Mouse (Mus musculus) 3134 (cell line): ENCODE data around the gene Slc25a22.
A peak's percentile ranks its signal among the peaks of the same experiment; 100 is the strongest.

Source experiments
- DNase-seq: peaks from one replicate; pipeline ENCODE4 v3.0.0-alpha.2; 2011; ENCODE audit warnings: low spot score; ENCODE audit not compliant: insufficient read length; ENCODE audit errors: extremely low read depth

The Slc25a22 gene

DNA sequence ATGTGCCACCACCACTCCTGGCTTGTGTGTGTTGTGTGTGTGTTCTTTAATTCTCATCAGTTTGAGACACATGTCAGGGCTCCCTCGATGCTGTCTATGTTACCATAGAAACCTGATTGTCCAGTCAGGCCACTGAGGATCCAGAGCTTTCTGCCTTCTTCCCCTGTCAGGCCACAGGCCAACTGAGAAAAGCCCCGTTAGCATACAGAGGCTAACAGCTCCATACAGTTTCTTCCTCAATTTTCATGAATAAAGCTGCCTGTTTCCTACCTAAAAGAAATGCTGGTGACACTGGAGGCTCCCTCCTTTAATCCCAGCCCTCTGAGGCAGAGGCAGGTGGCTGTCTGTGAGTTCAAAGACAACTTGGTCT lies 1.2 kb downstream of the Slc25a22 start:
- no peak for DNase-seq

DNA sequence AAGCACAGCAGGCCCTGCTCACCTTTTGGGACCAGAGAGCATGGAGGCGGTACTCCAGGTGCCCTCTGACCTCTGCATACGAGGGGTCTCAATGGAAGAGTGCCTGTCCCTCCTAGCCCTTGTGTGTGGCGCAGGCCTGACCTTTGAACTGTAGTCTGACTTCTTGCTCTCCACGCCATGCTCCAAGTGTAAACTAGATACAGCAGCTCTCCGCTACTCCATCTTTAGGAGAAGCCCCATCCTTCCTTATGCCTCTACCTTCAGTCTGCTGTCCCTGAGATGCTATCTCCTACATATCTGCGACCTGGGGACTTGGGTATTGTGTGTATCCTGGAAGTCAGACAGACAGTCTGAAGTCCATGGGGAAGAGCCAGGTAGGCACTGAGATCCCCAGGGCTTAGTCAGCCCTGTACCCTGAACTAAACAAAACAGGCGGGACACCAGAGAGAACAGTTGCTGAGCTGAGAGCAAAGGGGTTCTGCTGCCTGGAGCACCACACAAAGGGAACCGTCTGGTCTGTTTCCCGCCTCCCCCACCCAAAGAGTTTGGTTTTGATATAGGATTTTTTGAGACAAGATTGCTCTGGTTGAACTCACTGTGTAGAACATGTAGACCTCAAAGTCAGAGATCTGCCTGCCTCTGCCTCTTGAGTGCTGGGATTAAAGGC lies 1.7 kb downstream of the Slc25a22 start:
- no peak for DNase-seq

DNA sequence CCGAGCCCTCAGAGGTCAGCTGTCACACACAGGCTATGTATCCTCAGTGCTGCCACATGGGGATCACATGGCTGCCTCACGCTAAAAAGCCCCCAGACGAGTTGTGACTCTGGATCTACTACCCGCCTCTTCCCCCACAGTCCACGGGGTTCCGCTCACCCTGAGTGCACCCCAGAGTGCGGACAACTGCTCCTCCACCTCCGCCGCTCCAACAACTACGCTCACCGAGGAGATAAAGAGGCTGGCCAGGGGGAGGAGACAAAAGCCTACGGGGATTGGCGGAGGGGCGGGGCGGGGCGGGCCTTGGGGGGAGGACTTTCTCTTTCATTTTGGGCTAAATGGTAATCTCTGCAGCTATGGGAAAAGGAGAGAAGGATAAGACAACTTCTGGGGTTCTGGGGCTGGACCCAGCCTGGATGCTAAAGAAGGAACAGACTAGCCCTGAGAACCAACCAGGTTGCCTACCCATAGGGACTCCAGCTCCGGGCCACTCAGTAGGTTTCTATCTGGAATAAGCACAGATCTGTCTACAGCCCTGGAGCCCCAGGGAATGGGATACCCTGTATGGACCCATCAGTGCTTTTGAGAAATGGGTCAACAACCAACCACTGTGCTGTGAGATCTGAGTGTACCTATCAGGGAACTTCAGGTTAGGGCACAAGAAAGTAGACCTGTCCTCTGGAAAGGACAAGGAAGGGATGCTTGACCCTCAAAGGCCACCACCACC lies 2.4 kb downstream of the Slc25a22 start:
- peak; percentile 64 for DNase-seq

DNA sequence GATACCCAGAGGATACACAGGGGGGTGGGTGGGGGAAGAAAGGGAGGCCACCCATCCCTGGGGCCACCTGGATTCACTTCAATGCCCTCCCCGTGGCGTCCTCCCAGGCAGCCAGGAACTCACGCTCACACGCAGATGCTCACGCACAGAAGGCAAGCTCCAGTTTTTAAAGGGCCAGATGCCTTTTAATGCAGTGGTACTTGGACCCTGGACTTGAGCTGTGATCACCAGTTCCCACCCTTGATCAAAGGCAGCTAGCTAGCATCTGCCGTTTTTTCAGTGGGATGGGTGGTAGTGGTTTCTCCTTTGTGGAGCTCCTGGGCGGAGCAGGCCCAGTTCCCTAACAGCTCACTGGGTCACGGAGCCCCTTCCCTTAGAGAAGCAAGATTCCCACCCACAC lies 3.2 kb downstream of the Slc25a22 start:
- no peak for DNase-seq

DNA sequence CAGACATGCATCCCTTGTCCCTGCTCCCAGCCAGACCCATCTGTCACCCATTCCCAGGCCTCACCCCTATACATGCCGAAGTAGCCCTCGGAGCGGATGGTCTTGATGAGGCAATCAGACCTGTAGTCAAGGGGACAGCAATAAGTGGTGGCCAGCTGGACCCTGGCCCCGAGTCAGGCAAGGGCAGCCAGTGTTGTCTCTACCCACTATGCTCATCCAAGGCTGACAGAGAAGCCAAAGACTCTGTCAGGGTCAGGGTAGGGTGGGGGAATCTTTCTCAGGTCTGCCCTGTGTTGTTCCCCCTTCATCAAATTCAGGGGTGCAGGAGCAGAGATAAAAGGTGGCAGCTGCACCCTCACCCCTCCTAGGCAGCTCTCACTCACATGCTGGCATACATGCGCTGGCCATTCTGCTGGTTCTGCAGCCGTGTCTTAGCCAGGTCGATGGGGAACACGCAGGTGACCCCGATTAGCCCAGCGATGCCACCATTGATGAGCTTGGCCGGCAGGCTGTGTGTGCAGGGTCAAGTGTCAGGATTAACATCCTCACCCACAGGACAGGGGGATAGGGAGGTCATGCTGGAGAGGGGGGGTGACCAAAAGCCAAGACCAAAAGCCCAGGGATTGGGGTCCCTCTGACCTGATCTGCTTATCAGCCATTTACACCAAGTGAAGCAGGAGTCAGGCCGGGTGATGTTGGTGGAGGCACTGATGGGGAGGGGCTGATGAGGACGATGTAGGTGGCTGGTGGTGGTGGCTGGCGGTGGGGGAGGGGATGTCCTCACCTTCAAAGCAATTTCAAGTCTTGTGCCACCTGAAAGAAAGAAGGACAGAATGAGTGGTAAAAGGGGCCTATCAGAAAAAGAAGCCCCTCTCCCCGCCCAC lies 3.9 kb downstream of the Slc25a22 start:
- no peak for DNase-seq

DNA sequence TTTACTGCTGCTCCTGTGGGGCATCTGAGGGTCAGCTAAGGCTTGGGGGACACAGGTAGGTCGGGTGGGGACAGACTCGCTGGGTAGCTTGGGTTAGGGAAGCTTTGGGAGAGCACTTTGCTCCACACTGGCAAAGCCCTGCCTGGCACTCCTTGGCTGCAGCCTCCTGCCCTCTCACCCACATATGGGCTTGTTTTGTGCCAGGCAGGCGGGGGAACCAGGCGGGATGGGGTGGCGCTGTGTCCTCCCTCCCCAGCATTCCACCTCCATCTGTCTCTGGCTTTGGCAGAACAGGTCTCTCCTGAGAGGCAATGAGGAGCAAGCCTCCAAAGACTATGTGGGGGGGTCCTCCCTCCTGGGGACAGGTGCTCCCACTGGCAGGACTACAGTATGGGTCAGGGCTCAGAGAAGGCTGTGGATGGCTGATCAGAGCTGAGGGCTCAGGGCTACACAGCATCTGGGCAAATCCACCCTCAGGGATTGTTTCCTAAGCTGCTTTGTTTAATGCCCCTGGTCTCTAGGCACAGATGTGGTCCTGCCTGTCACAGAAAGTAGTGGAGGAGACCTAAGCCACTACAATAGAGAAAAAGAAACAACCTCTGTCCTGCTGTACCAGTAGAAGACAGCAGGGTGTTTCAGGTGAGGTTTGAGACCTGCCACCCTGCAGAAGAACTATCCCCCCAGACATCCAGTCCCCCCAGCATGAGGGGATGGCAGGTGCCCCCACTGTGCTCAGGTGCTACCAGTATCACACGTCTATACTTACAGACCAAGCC lies 4.8 kb downstream of the Slc25a22 start:
- no peak for DNase-seq

DNA sequence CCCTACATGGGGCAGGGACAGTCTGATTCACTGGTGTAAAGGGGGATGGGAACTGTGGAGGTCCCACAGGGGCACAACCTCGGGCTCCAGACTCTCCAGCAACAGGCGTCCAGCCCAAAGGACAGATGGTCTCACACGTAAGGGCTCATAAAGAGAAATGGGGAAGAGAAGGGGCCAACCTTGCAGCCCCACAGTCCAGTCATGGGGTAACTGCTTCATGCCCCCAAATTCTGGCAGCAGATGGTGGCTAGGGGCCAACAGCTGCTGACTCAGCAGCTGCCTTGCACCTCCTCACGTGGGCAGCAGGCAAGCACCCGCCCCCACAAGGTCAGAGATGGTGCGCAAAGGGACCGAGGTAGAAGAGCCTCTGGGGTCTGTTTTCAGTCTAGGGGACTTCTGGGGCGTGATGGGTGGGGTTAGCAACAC lies 5.5 kb downstream of the Slc25a22 start:
- no peak for DNase-seq

DNA sequence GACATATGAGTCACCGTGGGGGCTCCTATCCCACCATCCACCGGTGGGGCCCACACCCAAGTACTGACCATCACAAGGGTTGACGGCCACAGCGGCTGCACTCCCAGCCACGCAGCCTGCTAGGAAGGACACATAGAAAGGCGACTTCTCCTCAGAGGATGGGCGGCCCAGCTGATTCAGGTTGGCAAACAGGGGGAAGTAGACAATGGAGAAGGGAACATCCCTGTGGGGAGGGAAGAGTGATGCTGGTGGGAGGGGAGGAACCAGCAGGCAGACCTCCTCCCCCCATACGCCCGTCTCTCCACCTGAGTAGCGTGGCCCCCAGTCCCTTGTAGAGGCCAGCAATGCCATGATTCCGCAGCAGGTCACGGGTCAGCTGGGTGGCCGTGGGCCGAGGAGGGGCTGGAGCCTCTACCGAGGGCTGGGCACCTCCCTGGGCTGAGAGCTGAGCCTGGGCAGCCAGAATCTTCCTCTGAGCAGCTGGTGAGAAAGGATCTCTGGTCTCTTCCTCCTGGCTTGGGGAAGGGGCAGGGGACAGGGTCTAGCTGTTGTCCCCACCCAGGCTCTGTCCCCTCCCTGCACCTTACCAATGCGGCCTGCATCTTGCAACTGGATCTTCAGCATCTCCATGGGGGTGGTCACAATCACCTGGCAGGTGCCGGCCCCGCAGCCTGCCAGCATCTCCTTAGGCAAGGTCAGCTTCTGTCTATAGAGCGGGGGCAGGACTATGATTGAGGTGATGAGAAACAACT lies 6.1 kb downstream of the Slc25a22 start:
- no peak for DNase-seq

DNA sequence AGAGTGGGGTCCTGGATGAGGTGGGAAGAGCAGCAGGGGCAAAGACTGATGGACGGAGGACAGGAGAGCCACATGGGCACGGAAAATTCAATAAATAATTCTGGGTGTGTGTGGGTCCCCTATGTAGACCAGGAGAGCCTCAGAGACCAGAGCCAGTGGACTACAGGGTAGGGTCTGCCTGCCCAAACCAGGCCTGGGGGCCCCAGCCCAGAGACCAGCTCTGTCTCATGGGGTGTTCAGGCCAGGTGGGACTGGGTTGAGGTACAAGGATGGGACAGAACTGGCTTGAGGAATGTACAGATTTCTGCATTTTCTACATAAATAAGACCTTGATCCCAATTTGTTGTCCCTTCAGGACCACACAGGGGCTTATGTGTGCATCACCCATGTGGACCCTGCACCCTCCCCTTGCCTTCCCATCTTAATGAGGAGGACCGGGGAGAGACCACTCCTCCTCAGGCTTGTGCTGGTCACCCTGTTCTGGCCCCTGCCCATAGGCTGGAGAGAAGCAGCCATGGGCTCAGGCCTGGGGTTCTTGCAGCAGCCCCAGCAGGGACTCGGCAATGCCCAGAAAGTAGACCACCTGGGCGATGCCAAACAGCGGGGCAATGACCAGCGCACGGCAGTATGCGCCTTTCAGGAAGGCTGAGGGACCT lies 7.0 kb downstream of the Slc25a22 start:
- DNase-seq = no peak

DNA sequence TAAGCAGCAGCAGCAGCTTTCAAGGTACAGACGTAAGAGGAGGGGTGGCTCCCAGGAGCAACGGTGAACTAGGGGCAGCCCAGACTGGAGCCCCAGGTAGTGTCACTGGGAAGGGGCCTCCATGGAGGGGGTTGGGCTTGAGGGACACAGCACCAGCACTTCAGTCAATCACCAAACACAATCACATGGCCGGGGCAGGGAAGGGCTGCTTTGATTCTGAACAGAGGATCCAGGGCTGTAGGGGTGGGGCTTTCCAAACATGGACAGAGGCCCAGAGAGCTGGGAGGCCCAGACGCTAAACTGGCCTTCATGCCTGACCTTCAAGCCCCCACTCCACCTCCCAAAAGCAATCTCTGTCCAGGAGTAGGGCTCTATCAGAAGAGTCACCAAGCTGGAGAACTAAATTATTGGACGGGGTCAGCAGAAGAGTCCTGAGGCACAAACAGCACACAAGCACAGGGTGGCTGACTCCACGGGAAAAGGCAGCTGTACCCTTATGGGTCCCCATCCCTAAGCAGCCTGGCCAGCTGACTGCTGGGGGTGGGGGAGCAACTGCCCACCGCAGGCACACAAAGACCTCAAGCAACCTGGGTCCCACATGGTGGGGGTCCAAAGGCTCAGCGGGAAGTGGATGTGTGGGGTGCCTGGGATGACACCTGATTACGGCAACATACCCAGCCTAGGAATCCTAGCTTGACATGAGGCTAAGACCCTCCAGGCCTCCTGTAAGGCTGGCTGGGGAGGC lies 7.7 kb downstream of the Slc25a22 start:
- DNase-seq = no peak

DNA sequence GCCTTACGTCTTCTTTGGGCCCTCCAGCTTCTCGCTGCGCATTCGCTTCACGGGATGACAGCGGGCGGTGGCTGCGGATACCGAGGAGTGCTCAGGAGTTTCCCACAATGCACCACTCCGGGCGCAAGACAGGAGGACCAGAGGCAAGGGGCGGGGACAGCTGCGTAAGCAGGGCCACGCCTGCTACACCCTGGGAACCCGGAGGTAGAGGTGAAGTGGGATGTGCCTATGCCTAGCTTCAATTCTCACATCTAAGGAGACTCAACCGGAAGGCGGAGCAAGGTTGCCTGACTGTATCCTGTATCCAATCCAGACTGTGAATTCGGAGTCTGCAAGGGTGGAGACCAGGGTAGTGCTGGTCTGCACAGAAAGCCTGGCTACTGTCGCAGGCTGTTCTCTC lies 8.4 kb downstream of the Slc25a22 start, which contains the start of gene Cend1:
TSS of gene Cend1 (minus strand) at position 182 of the 400 bp plus-strand sequence.
- no peak for DNase-seq

DNA sequence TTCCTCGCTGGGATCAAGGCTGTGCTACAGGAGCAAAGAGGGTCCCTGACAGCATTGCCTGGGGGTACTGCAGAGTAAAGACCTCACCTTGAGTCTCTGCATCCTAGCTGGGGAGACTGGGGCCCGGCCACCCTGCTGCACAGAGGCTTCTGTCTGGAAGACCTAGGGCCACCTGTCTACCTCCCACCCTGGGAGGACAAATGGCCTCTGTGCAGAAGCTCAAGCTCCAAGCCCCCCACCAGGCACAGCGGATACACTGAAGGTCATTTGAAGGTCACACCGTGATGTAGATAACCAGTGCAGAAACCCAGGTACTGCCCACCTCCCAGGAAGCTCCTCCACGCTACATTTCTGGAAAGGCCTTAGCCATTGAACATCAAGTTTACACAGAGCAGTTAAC lies 9.0 kb downstream of the Slc25a22 start:
- no peak for DNase-seq

DNA sequence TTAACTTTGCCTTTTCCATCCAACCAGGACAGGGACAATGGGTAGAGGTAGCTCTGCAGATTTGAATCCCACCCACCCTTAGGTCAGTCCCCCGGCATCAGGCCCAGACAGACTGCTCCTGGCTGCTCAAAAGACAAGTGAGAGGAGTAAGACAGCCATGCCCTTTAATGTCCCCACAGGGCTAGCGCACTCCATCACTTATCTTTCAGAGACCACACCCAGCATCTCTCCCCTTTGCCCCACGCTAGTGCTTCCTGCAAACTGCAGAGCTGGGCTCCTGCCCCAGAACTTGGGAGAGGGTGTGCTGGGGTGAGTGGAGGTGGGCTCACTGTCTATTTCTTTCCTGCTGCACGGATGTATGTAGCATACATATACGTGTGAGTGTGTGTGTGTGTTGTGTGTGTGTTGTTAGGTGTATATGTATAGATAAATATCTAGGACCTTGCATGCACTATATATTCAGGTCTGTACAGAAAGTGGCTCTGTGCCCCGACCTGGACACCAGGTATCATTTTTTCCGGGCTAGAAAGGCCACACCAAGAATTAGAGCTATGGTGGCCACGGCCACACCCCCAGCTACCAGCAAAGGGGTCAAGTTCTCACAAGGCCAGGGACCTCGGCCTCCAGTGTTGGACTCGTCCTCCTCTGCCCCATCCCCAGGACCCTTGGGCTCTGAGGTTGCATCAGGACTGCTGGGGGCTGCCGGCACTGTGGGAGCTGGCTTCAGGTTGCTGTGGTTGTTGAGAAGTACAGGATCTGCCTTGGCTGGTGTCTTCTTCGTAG lies 10.6 kb downstream of the Slc25a22 start:
- no peak for DNase-seq

DNA sequence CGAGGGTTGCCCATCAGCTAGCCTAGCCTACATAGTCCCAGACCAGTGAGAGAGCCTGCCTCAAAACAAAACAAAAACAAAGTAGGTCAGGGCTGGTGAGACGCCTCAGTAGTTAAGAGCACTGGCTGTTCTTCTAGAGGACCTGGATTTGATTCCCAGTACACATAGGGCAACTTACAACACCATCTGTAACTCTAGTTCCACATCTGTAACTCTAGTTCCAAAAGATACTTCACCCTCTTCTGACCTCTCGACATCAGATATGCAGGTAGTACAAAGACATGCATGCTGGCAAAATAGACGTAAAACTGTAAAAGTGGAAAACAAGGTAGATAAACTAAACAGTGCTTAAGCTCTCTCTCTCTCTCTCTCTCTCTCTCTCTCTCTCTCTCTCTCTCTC lies 13.9 kb downstream of the Slc25a22 start:
- no peak for DNase-seq

DNA sequence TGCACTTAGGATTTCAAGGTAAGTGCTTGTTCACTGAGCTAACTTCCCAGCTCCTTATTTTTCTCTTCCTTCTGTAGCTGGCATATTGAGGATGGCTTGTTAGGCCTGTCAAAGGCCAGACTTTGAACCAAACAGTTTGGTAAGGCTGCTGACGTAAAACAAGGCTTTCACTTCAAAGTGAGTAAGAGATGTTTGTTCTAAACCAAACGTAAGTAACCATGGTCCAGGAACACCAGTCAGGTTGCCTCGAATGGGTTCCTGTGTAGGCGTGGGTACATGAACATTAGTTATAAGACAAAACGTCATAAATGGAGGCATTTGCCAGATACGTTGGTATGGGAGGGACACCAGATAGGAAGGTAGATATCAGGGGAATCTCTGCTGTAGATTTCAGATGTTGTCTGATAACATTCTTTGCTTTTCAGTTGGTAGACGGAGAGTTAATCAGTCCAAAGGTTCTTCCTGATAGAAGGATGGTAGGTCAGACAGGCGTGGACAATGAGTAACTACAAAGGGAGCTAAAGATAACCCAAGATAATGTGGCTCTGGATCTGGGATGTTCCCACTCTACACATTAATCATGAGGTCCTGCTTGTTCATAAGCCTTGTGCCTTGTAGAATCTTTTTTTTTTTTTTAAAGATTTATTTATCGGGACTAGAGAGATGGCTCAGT lies 17.5 kb downstream of the Slc25a22 start:
- DNase-seq = no peak

DNA sequence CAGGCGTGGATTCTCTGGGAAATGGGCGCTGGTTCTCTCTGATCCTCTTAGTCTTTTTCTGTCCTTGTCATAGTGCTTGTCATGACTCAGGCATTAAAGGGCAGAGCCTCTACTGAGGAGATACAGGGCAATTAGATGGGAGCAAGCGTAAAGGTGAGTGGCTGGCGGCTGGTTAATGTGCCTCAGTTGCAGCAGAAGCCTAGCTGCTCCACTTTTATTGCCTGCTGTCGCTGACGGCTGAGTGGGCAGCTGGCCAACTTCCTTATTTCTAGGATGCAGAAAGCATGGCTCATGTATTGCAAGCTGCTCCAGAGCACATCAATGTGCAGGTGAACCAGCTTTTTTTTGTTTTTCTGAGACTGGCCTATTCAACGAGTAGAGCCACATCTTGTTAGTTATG lies 18.7 kb downstream of the Slc25a22 start:
- DNase-seq = no peak
